Mouse (Mus musculus) liver, adult 2 months (tissue): Measurements from ENCODE around the gene Hip1. TPM values are rescaled to one million over a fixed set of nuclear protein-coding genes. Genes with fewer than 3 reads are reported as not detected.

Experiments used
- DNase-seq: peaks from one replicate; pipeline ENCODE4 v3.0.0-alpha.2; 2011; ENCODE audit warnings: low read depth, low spot score; ENCODE audit errors: extremely low read depth
- H3K27ac ChIP-seq: fragments of 200-500 bp; replicated peaks from 2 replicates; pipeline ENCODE4 v1.5.1; 2012; ENCODE audit warnings: low read depth, mild to moderate bottlenecking, control low read depth, inconsistent platforms, low read length; ENCODE audit not compliant: insufficient read depth
- H3K27me3 ChIP-seq: fragments of 200-500 bp; 2 replicates; pipeline ENCODE4 v1.6.1; 2012; ENCODE audit warnings: mild to moderate bottlenecking, moderate library complexity, low read length, inconsistent platforms; ENCODE audit not compliant: control insufficient read depth, insufficient read depth
- H3K36me3 ChIP-seq: fragments of 200-500 bp; 2 replicates; pipeline ENCODE4 v1.6.1; 2012; ENCODE audit warnings: low read length, inconsistent platforms; ENCODE audit not compliant: control insufficient read depth, insufficient read depth
- H3K4me1 ChIP-seq: fragments of 200-500 bp; 2 replicates; pipeline ENCODE4 v1.6.1; 2011; ENCODE audit warnings: low read length; ENCODE audit not compliant: control insufficient read depth, insufficient read depth
- H3K4me3 ChIP-seq: fragments of 200-500 bp; 2 replicates; pipeline ENCODE4 v1.5.1; 2011; ENCODE audit warnings: low read depth, mild to moderate bottlenecking, control low read depth, low read length, moderate library complexity; ENCODE audit not compliant: insufficient read depth
- H3K79me2 ChIP-seq: fragments of 200-500 bp; 2 replicates; pipeline ENCODE4 v1.6.1; 2012; ENCODE audit warnings: inconsistent platforms, mild to moderate bottlenecking, low read length, moderate library complexity; ENCODE audit not compliant: control insufficient read depth, insufficient read depth
- H3K9ac ChIP-seq: fragments of 200-500 bp; 2 replicates; pipeline ENCODE4 v1.6.1; 2012; ENCODE audit warnings: low read depth, mild to moderate bottlenecking, control low read depth, inconsistent platforms, low read length
- CTCF ChIP-seq: fragments of 200-500 bp; IDR thresholded peaks from 2 replicates; pipeline ENCODE4 v1.5.1; 2011; ENCODE audit warnings: low read depth, low read length, control low read depth
- POLR2A ChIP-seq: fragments of 200-500 bp; IDR thresholded peaks from 2 replicates; pipeline ENCODE4 v1.6.1; 2011; ENCODE audit warnings: low read length, control low read depth; ENCODE audit not compliant: insufficient read depth; ENCODE audit errors: extremely low read depth
- WGBS: fragments of 180-500 bp; shearing (Covaris S2); methylation state at CpG from one replicate; pipeline ENCODE4 v1.1.7; 2018; 5-methylcytosine and 5-hydroxymethylcytosine counted together
- polyA plus RNA-seq: library from polyadenylated mRNA; depleted of rRNA; stranded (reverse); fragments of >200 nt; gene quantifications from 2 replicates; pipeline ENCODE4 v1.2.3, GENCODE M21; 2012
- total RNA-seq: library from RNA; depleted of rRNA; stranded (reverse); fragments of >200 nt; gene quantifications from 2 replicates; pipeline ENCODE4 v1.2.3, GENCODE M21; 2014

Hip1 gene
- total and polyA plus RNA-seq, 2 experiments, result 3.1 to 3.2 TPM

- no peak overlapping the region for H3K27ac ChIP-seq
- no peaks in the 10 kb centered on the region for H3K27me3 ChIP-seq
- DNase-seq, result no peak
- H3K79me2 ChIP-seq, result no peaks in the 10 kb centered on the region
- no peaks in the 10 kb centered on the region for H3K4me1 ChIP-seq
- H3K4me3 ChIP-seq, result no peak overlapping the region
- no peak overlapping the region for H3K9ac ChIP-seq
- WGBS, result 84% methylated on average over 5 of the region's 5 CpGs
- no peaks in the 10 kb centered on the region for H3K36me3 ChIP-seq
- TF ChIP-seq POLR2A (no peak), CTCF (no peak)
Measured at GRCm38 (mm10) chr5:135505442-135505841, 39.5 kb downstream of the Hip1 start.

- Histone ChIP-seq H3K79me2 (no peaks in the 10 kb centered on the region), H3K36me3 (no peaks in the 10 kb centered on the region), H3K27me3 (no peaks in the 10 kb centered on the region), H3K4me1 (no peaks in the 10 kb centered on the region), H3K27ac (no peak overlapping the region), H3K4me3 (no peak overlapping the region), H3K9ac (no peak overlapping the region)
- TF ChIP-seq POLR2A, result no peak
- no peak for TF ChIP-seq CTCF
- WGBS, result 87% methylated on average over 7 of the region's 7 CpGs
- no peak for DNase-seq
Measured at GRCm38 (mm10) chr5:135502931-135503330, 42.0 kb downstream of the Hip1 start.

- Histone ChIP-seq H3K4me1 (no peaks in the 10 kb centered on the region), H3K27ac (no peak overlapping the region), H3K79me2 (no peaks in the 10 kb centered on the region), H3K4me3 (no peak overlapping the region), H3K9ac (no peak overlapping the region), H3K27me3 (no peaks in the 10 kb centered on the region), H3K36me3 (no peaks in the 10 kb centered on the region)
- WGBS, result 84% methylated on average over 8 of the region's 8 CpGs
- DNase-seq, result no peak
- TF ChIP-seq CTCF (no peak), POLR2A (no peak)
Measured at GRCm38 (mm10) chr5:135502027-135502426, 42.9 kb downstream of the Hip1 start.

- 90% methylated on average over 3 of the region's 3 CpGs for WGBS
- H3K79me2 ChIP-seq, result no peaks in the 10 kb centered on the region
- no peaks in the 10 kb centered on the region for H3K4me1 ChIP-seq
- no peak overlapping the region for H3K27ac ChIP-seq
- H3K9ac ChIP-seq, result no peak overlapping the region
- no peaks in the 10 kb centered on the region for H3K27me3 ChIP-seq
- DNase-seq, result no peak
- H3K36me3 ChIP-seq, result no peaks in the 10 kb centered on the region
- H3K4me3 ChIP-seq, result no peak overlapping the region
- TF ChIP-seq CTCF (no peak), POLR2A (no peak)
Measured at GRCm38 (mm10) chr5:135498914-135499313, 46.0 kb downstream of the Hip1 start.

GRCm38 (mm10) chr5:135497347-135497955 lies 47.5 kb downstream of the Hip1 start:
- Histone ChIP-seq H3K9ac (no peak overlapping the region), H3K27ac (no peak overlapping the region), H3K36me3 (no peaks in the 10 kb centered on the region), H3K4me3 (no peak overlapping the region), H3K27me3 (no peaks in the 10 kb centered on the region), H3K4me1 (no peaks in the 10 kb centered on the region), H3K79me2 (no peaks in the 10 kb centered on the region)
- no peak for DNase-seq
- 76% methylated on average over 6 of the region's 6 CpGs for WGBS
- TF ChIP-seq POLR2A (no peak), CTCF (no peak)

- no peak for TF ChIP-seq CTCF
- no peak for TF ChIP-seq POLR2A
- no peak overlapping the region for H3K27ac ChIP-seq
- H3K27me3 ChIP-seq, result no peaks in the 10 kb centered on the region
- no peaks in the 10 kb centered on the region for H3K79me2 ChIP-seq
- no peaks in the 10 kb centered on the region for H3K36me3 ChIP-seq
- H3K9ac ChIP-seq, result no peak overlapping the region
- 88% methylated on average over 2 of the region's 2 CpGs for WGBS
- no peaks in the 10 kb centered on the region; the same call in 1 of the 2 replicates for H3K4me1 ChIP-seq
- H3K4me3 ChIP-seq, result no peak overlapping the region
- no peak for DNase-seq
Measured at GRCm38 (mm10) chr5:135496489-135496888, 48.4 kb downstream of the Hip1 start.
